Mouse (Mus musculus) midbrain, embryonic 13.5 days (tissue): ENCODE results near the gene Insl5. TPM values are rescaled to one million over a fixed set of nuclear protein-coding genes. Genes with fewer than 3 reads are reported as not detected.

ENCODE experiments used
- ATAC-seq: fragments of 200-750 bp; cut with Nextera tagmentation; 2 replicates; pipeline ENCODE4 v1.8.0; 2017; ENCODE audit warnings: mild to moderate bottlenecking, moderate TSS enrichment, moderate library complexity
- H3K27ac ChIP-seq: fragments of 300-500 bp; sonication (generic); 2 replicates; pipeline ENCODE4 v1.5.1; 2015; ENCODE audit warnings: inconsistent platforms, mild to moderate bottlenecking, moderate library complexity
- H3K27me3 ChIP-seq: fragments of 300-500 bp; sonication (generic); 2 replicates; pipeline ENCODE4 v1.6.1; 2015; ENCODE audit warnings: mild to moderate bottlenecking, inconsistent platforms
- H3K36me3 ChIP-seq: fragments of 300-500 bp; sonication (generic); 2 replicates; pipeline ENCODE4 v1.6.1; 2015; ENCODE audit warnings: mild to moderate bottlenecking, inconsistent platforms
- H3K4me1 ChIP-seq: fragments of 300-500 bp; sonication (generic); replicated peaks from 2 replicates; pipeline ENCODE4 v1.6.1; 2015; ENCODE audit warnings: inconsistent platforms
- H3K4me2 ChIP-seq: fragments of 300-500 bp; sonication (generic); replicated peaks from 2 replicates; pipeline ENCODE4 v1.6.1; 2015; ENCODE audit warnings: moderate library complexity, mild to moderate bottlenecking, inconsistent platforms
- H3K4me3 ChIP-seq: fragments of 300-500 bp; sonication (generic); replicated peaks from 2 replicates; pipeline ENCODE4 v1.5.1; 2015; ENCODE audit warnings: mild to moderate bottlenecking, inconsistent platforms
- H3K9ac ChIP-seq: fragments of 300-500 bp; sonication (generic); replicated peaks from 2 replicates; pipeline ENCODE4 v1.6.1; 2015; ENCODE audit warnings: mild to moderate bottlenecking, inconsistent platforms
- H3K9me3 ChIP-seq: fragments of 300-500 bp; sonication (generic); 2 replicates; pipeline ENCODE4 v1.6.1; 2016; ENCODE audit warnings: mild to moderate bottlenecking, inconsistent platforms
- WGBS: fragments of 180-500 bp; shearing (Covaris S2); methylation state at CpG from one replicate; pipeline ENCODE4 v1.1.7; 2015; 5-methylcytosine and 5-hydroxymethylcytosine counted together
- polyA plus RNA-seq: library from polyadenylated mRNA; unstranded; fragments of >200 nt; fragmentation: Nextera tagmentation; extraction: Ambion mirVana; gene quantifications from 2 replicates; pipeline ENCODE4 v1.2.1, GENCODE M21; 2015

Insl5 gene
- polyA plus RNA-seq: 0.24 TPM in 1 of 2 replicates, not detected in the other

- WGBS: 95% methylated on average over 4 of the region's 4 CpGs
- H3K4me3 ChIP-seq: no peak within 1 kb of the TSS
- H3K27me3 ChIP-seq: no peaks in the 10 kb centered on the region
- no peaks in the 10 kb centered on the region for H3K4me1 ChIP-seq
- no peaks in the 10 kb centered on the region for H3K9me3 ChIP-seq
- no peaks in the 10 kb centered on the region for H3K36me3 ChIP-seq
- no peak for ATAC-seq
- H3K9ac ChIP-seq: no peak within 1 kb of the TSS
- H3K27ac ChIP-seq: no peak within 1 kb of the TSS
- no peak within 1 kb of the TSS for H3K4me2 ChIP-seq
Measured at GRCm38 (mm10) chr4:103026621-103027020, at the start of gene Insl5. Gene Insl5 (minus strand): TSS chr4:103026842.

GRCm38 (mm10) chr4:103070631-103071030 is 44.0 kb upstream of the Insl5 start:
- no peak for ATAC-seq
- Histone ChIP-seq H3K9me3 (no peaks in the 10 kb centered on the region), H3K4me3 (no peak overlapping the region), H3K27me3 (no peaks in the 10 kb centered on the region), H3K27ac (no peak overlapping the region), H3K36me3 (no peaks in the 10 kb centered on the region), H3K9ac (no peak overlapping the region), H3K4me1 (peaks cover 10% of the 10 kb centered on the region), H3K4me2 (no peak overlapping the region)
- 75% methylated on average over 3 of the region's 3 CpGs for WGBS

GRCm38 (mm10) chr4:103067906-103068655 is 41.4 kb upstream of the Insl5 start:
- Histone ChIP-seq H3K9me3 (no peaks in the 10 kb centered on the region), H3K4me2 (no peak overlapping the region), H3K27ac (no peak overlapping the region), H3K4me3 (no peak overlapping the region), H3K36me3 (no peaks in the 10 kb centered on the region), H3K9ac (no peak overlapping the region), H3K27me3 (no peaks in the 10 kb centered on the region), H3K4me1 (peaks cover 10% of the 10 kb centered on the region)
- WGBS: 31% methylated on average over 6 of the region's 6 CpGs
- ATAC-seq: peak; percentile 43; the same call in 1 of the 2 replicates

GRCm38 (mm10) chr4:103064976-103065375 is 38.3 kb upstream of the Insl5 start:
- Histone ChIP-seq H3K4me2 (no peak overlapping the region), H3K36me3 (no peaks in the 10 kb centered on the region), H3K4me1 (peaks cover 10% of the 10 kb centered on the region), H3K9ac (no peak overlapping the region), H3K9me3 (no peaks in the 10 kb centered on the region), H3K27ac (no peak overlapping the region), H3K4me3 (no peak overlapping the region), H3K27me3 (no peaks in the 10 kb centered on the region)
- WGBS: 87% methylated on average over 5 of the region's 5 CpGs
- no peak for ATAC-seq

- Histone ChIP-seq H3K9ac (no peak overlapping the region), H3K27me3 (no peaks in the 10 kb centered on the region), H3K4me3 (no peak overlapping the region), H3K4me1 (peaks cover 10% of the 10 kb centered on the region), H3K27ac (no peak overlapping the region), H3K4me2 (no peak overlapping the region), H3K36me3 (no peaks in the 10 kb centered on the region), H3K9me3 (no peaks in the 10 kb centered on the region)
- ATAC-seq: no peak
- 80% methylated on average over 2 of the region's 2 CpGs for WGBS
Measured at GRCm38 (mm10) chr4:103064421-103064820, 37.8 kb upstream of the Insl5 start.

- Histone ChIP-seq H3K9ac (no peak overlapping the region), H3K4me1 (no peaks in the 10 kb centered on the region), H3K27me3 (no peaks in the 10 kb centered on the region), H3K4me3 (no peak overlapping the region), H3K4me2 (no peak overlapping the region), H3K27ac (no peak overlapping the region), H3K36me3 (0 out of 2 replicates have a peak, but pooled peaks cover 3% of the 10 kb centered on the region), H3K9me3 (no peaks in the 10 kb centered on the region)
- 89% methylated on average over 5 of the region's 5 CpGs for WGBS
- no peak for ATAC-seq
Measured at GRCm38 (mm10) chr4:103056909-103057308, 30.3 kb upstream of the Insl5 start.

- H3K27me3 ChIP-seq: no peaks in the 10 kb centered on the region
- H3K4me3 ChIP-seq: no peak overlapping the region
- H3K36me3 ChIP-seq: 0 out of 2 replicates have a peak, but pooled peaks cover 3% of the 10 kb centered on the region
- no peak for ATAC-seq
- H3K9ac ChIP-seq: no peak overlapping the region
- H3K4me1 ChIP-seq: no peaks in the 10 kb centered on the region
- H3K27ac ChIP-seq: no peak overlapping the region
- WGBS: 94% methylated on average over 11 of the region's 11 CpGs
- no peak overlapping the region for H3K4me2 ChIP-seq
- H3K9me3 ChIP-seq: peaks cover 3% of the 10 kb centered on the region; the same call in 1 of the 2 replicates
Measured at GRCm38 (mm10) chr4:103048046-103048445, 21.4 kb upstream of the Insl5 start.

GRCm38 (mm10) chr4:103042997-103043396 is 16.4 kb upstream of the Insl5 start:
- Histone ChIP-seq H3K27me3 (no peaks in the 10 kb centered on the region), H3K27ac (no peak overlapping the region), H3K4me2 (no peak overlapping the region), H3K9ac (no peak overlapping the region), H3K4me3 (no peak overlapping the region), H3K4me1 (no peaks in the 10 kb centered on the region), H3K36me3 (0 out of 2 replicates have a peak, but pooled peaks cover 2% of the 10 kb centered on the region), H3K9me3 (no peaks in the 10 kb centered on the region)
- ATAC-seq: no peak
- 93% methylated on average over 11 of the region's 11 CpGs for WGBS

- 79% methylated on average over 5 of the region's 5 CpGs for WGBS
- H3K9me3 ChIP-seq: no peaks in the 10 kb centered on the region
- no peak for ATAC-seq
- H3K4me3 ChIP-seq: no peak overlapping the region
- no peak overlapping the region for H3K9ac ChIP-seq
- no peaks in the 10 kb centered on the region for H3K4me1 ChIP-seq
- H3K36me3 ChIP-seq: 0 out of 2 replicates have a peak, but pooled peaks cover 2% of the 10 kb centered on the region
- no peaks in the 10 kb centered on the region for H3K27me3 ChIP-seq
- no peak overlapping the region for H3K4me2 ChIP-seq
- H3K27ac ChIP-seq: no peak overlapping the region
Measured at GRCm38 (mm10) chr4:103039838-103040191, 13.2 kb upstream of the Insl5 start.

GRCm38 (mm10) chr4:103039103-103039837 is 12.6 kb upstream of the Insl5 start:
- no peak for ATAC-seq
- no peak overlapping the region for H3K27ac ChIP-seq
- no peak overlapping the region for H3K9ac ChIP-seq
- H3K4me2 ChIP-seq: no peak overlapping the region
- no peaks in the 10 kb centered on the region for H3K9me3 ChIP-seq
- H3K4me1 ChIP-seq: no peaks in the 10 kb centered on the region
- H3K4me3 ChIP-seq: no peak overlapping the region
- WGBS: 86% methylated on average over 14 of the region's 14 CpGs
- 0 out of 2 replicates have a peak, but pooled peaks cover 2% of the 10 kb centered on the region for H3K36me3 ChIP-seq
- no peaks in the 10 kb centered on the region for H3K27me3 ChIP-seq

- H3K9ac ChIP-seq: no peak overlapping the region
- no peaks in the 10 kb centered on the region for H3K36me3 ChIP-seq
- H3K9me3 ChIP-seq: no peaks in the 10 kb centered on the region
- ATAC-seq: no peak
- H3K4me2 ChIP-seq: no peak overlapping the region
- no peak overlapping the region for H3K4me3 ChIP-seq
- no peaks in the 10 kb centered on the region for H3K4me1 ChIP-seq
- H3K27ac ChIP-seq: no peak overlapping the region
- H3K27me3 ChIP-seq: no peaks in the 10 kb centered on the region
- 84% methylated on average over 13 of the region's 13 CpGs for WGBS
Measured at GRCm38 (mm10) chr4:103028177-103029088, 1.8 kb upstream of the Insl5 start.
